Mouse (Mus musculus): Measurements from ENCODE around the gene Lim2. TPM values are rescaled to one million over a fixed set of nuclear protein-coding genes. Genes with fewer than 3 reads are reported as not detected.

Gene Lim2
- polyA plus RNA-seq, 1 experiment = 1.9 TPM

GRCm38 (mm10) chr7:43440482-43440881, 13.0 kb downstream of the Lim2 start, which contains the start of gene Cldnd2:
Gene Cldnd2, plus strand, starts transcription at chr7:43440782.
- H3K27ac ChIP-seq (ENCODE audit: control insufficient read depth, insufficient read depth, low read depth, low read length, poor library complexity) = 0 out of 2 replicates have a peak within 1 kb of the TSS, but pooled peaks have one; percentile 25
- TF ChIP-seq CTCF (IDR thresholded peaks at IDR 0.05; ENCODE audit: control insufficient read depth, insufficient read depth, low read length) = no peak
- TF ChIP-seq POLR2A (IDR thresholded peaks at IDR 0.05; ENCODE audit: borderline replicate concordance, control insufficient read depth, low read depth, low read length) = no peak
- peaks cover 7% of the 10 kb centered on the region; the same call in 1 of the 2 replicates for H3K4me1 ChIP-seq (ENCODE audit: control insufficient read depth, insufficient read depth, low read length)
- no peak within 1 kb of the TSS for H3K4me3 ChIP-seq (replicated peaks; ENCODE audit: control insufficient read depth, low read depth, low read length)
- 69% methylated on average over 6 of the region's 6 CpGs for WGBS

GRCm38 (mm10) chr7:43441071-43441470, 13.6 kb downstream of the Lim2 start:
- 60% methylated on average over 3 of the region's 3 CpGs for WGBS
- no peak for TF ChIP-seq POLR2A (IDR thresholded peaks at IDR 0.05; ENCODE audit: borderline replicate concordance, control insufficient read depth, low read depth, low read length)
- TF ChIP-seq CTCF (IDR thresholded peaks at IDR 0.05; ENCODE audit: control insufficient read depth, insufficient read depth, low read length) = no peak
- Histone ChIP-seq H3K4me1 (ENCODE audit: control insufficient read depth, insufficient read depth, low read length) (peaks cover 7% of the 10 kb centered on the region; the same call in 1 of the 2 replicates), H3K4me3 (replicated peaks; ENCODE audit: control insufficient read depth, low read depth, low read length) (no peak overlapping the region), H3K27ac (ENCODE audit: control insufficient read depth, insufficient read depth, low read depth, low read length, poor library complexity) (no peak overlapping the region)

GRCm38 (mm10) chr7:43442684-43443083, 15.2 kb downstream of the Lim2 start:
- no peak for TF ChIP-seq POLR2A (IDR thresholded peaks at IDR 0.05; ENCODE audit: borderline replicate concordance, control insufficient read depth, low read depth, low read length)
- no peak for TF ChIP-seq CTCF (IDR thresholded peaks at IDR 0.05; ENCODE audit: control insufficient read depth, insufficient read depth, low read length)
- H3K4me1 ChIP-seq (ENCODE audit: control insufficient read depth, insufficient read depth, low read length) = peaks cover 4% of the 10 kb centered on the region; the same call in 1 of the 2 replicates
- peak overlapping the region; percentile 90 for H3K4me3 ChIP-seq (replicated peaks; ENCODE audit: control insufficient read depth, low read depth, low read length)
- H3K27ac ChIP-seq (ENCODE audit: control insufficient read depth, insufficient read depth, low read depth, low read length, poor library complexity) = peak overlapping the region; percentile 75
- 5% methylated on average over 9 of the region's 9 CpGs for WGBS

- TF ChIP-seq POLR2A (IDR thresholded peaks at IDR 0.05; ENCODE audit: borderline replicate concordance, control insufficient read depth, low read depth, low read length) (peak; percentile 78), CTCF (IDR thresholded peaks at IDR 0.05; ENCODE audit: control insufficient read depth, insufficient read depth, low read length) (no peak)
- peaks cover 4% of the 10 kb centered on the region; the same call in 1 of the 2 replicates for H3K4me1 ChIP-seq (ENCODE audit: control insufficient read depth, insufficient read depth, low read length)
- WGBS = under 1% methylated on average over 36 of the region's 36 CpGs
- H3K4me3 ChIP-seq (replicated peaks; ENCODE audit: control insufficient read depth, low read depth, low read length) = peak overlapping the region; percentile 90
- peak overlapping the region; percentile 75 for H3K27ac ChIP-seq (ENCODE audit: control insufficient read depth, insufficient read depth, low read depth, low read length, poor library complexity)
Measured at GRCm38 (mm10) chr7:43443126-43443916, 15.9 kb downstream of the Lim2 start.

- H3K4me1 ChIP-seq (ENCODE audit: control insufficient read depth, insufficient read depth, low read length) = peaks cover 4% of the 10 kb centered on the region; the same call in 1 of the 2 replicates
- H3K4me3 ChIP-seq (replicated peaks; ENCODE audit: control insufficient read depth, low read depth, low read length) = peak within 1 kb of the TSS; percentile 90
- peak within 1 kb of the TSS; percentile 75 for H3K27ac ChIP-seq (ENCODE audit: control insufficient read depth, insufficient read depth, low read depth, low read length, poor library complexity)
- under 1% methylated on average over 27 of the region's 27 CpGs for WGBS
- peak; percentile 96 for TF ChIP-seq POLR2A (IDR thresholded peaks at IDR 0.05; ENCODE audit: borderline replicate concordance, control insufficient read depth, low read depth, low read length)
- TF ChIP-seq CTCF (IDR thresholded peaks at IDR 0.05; ENCODE audit: control insufficient read depth, insufficient read depth, low read length) = 0 out of 2 replicates have a peak, but pooled peaks have one; percentile 8
Measured at GRCm38 (mm10) chr7:43443917-43444293, 16.4 kb downstream of the Lim2 start, which contains the start of the genes Etfb and Gm45233. Gene Etfb, plus strand, starts transcription at chr7:43444083. Gene Gm45233, plus strand, starts transcription at chr7:43444128.

- TF ChIP-seq CTCF (IDR thresholded peaks at IDR 0.05; ENCODE audit: control insufficient read depth, insufficient read depth, low read length) (no peak), POLR2A (IDR thresholded peaks at IDR 0.05; ENCODE audit: borderline replicate concordance, control insufficient read depth, low read depth, low read length) (no peak)
- Histone ChIP-seq H3K4me3 (replicated peaks; ENCODE audit: control insufficient read depth, low read depth, low read length) (no peak overlapping the region), H3K4me1 (ENCODE audit: control insufficient read depth, insufficient read depth, low read length) (no peaks in the 10 kb centered on the region; the same call in 1 of the 2 replicates), H3K27ac (ENCODE audit: control insufficient read depth, insufficient read depth, low read depth, low read length, poor library complexity) (no peak overlapping the region)
- WGBS = 19% methylated on average over 4 of the region's 4 CpGs
Measured at GRCm38 (mm10) chr7:43447801-43448200, 20.3 kb downstream of the Lim2 start.

GRCm38 (mm10) chr7:43448246-43448645, 20.8 kb downstream of the Lim2 start:
- Histone ChIP-seq H3K27ac (ENCODE audit: control insufficient read depth, insufficient read depth, low read depth, low read length, poor library complexity) (no peak overlapping the region), H3K4me1 (ENCODE audit: control insufficient read depth, insufficient read depth, low read length) (no peaks in the 10 kb centered on the region; the same call in 1 of the 2 replicates), H3K4me3 (replicated peaks; ENCODE audit: control insufficient read depth, low read depth, low read length) (no peak overlapping the region)
- no peak for TF ChIP-seq CTCF (IDR thresholded peaks at IDR 0.05; ENCODE audit: control insufficient read depth, insufficient read depth, low read length)
- no peak for TF ChIP-seq POLR2A (IDR thresholded peaks at IDR 0.05; ENCODE audit: borderline replicate concordance, control insufficient read depth, low read depth, low read length)
- WGBS = 43% methylated on average over 3 of the region's 3 CpGs

GRCm38 (mm10) chr7:43449811-43450210, 22.3 kb downstream of the Lim2 start:
- Histone ChIP-seq H3K4me3 (replicated peaks; ENCODE audit: control insufficient read depth, low read depth, low read length) (no peak overlapping the region), H3K27ac (ENCODE audit: control insufficient read depth, insufficient read depth, low read depth, low read length, poor library complexity) (no peak overlapping the region), H3K4me1 (ENCODE audit: control insufficient read depth, insufficient read depth, low read length) (no peaks in the 10 kb centered on the region; the same call in 1 of the 2 replicates)
- TF ChIP-seq CTCF (IDR thresholded peaks at IDR 0.05; ENCODE audit: control insufficient read depth, insufficient read depth, low read length) = no peak
- 90% methylated on average over 2 of the region's 2 CpGs for WGBS

Measured in bone marrow, adult 2 months (tissue).